Mouse (Mus musculus): ENCODE measurements at regions not wholly inside any gene's neighbourhood (a gene's known extent, or its start where the extent isn't known, plus 50 kb on each side); places are given as distances from the start of the nearest gene placed in this dataset.

- TF ChIP-seq EP300 (IDR thresholded peaks at IDR 0.05) = no peak
- TF ChIP-seq CTCF (IDR thresholded peaks at IDR 0.05) = no peak
- no peak overlapping the region for H3K9ac ChIP-seq (replicated peaks; ENCODE audit: low read depth)
- H3K4me3 ChIP-seq (ENCODE audit: low read depth, low read length) = no peak overlapping the region
- no peaks in the 10 kb centered on the region for H3K9me3 ChIP-seq (ENCODE audit: low read length)
- no peaks in the 10 kb centered on the region for H3K27me3 ChIP-seq (replicated peaks; ENCODE audit: insufficient read depth, low read length)
- no peaks in the 10 kb centered on the region for H3K36me3 ChIP-seq (ENCODE audit: insufficient read depth, low read length)
- H3K4me2 ChIP-seq (replicated peaks; ENCODE audit: low read depth, low read length) = no peak overlapping the region
- ATAC-seq = 0 out of 2 replicates have a peak, but pooled peaks have one; percentile 11
- H3K27ac ChIP-seq (ENCODE audit: low read length) = no peak overlapping the region
- WGBS = 73% methylated on average over 8 of the region's 8 CpGs
- peak; percentile 62 for DNase-seq (ENCODE audit: low spot score)
- H3K4me1 ChIP-seq (ENCODE audit: insufficient read depth, low read depth, low read length) = peaks cover 4% of the 10 kb centered on the region; the same call in 1 of the 2 replicates
Observed at GRCm38 (mm10) chr1:60649303-60649850, 67.2 kb upstream of the Cd28 start.

- no peaks in the 10 kb centered on the region for H3K9me3 ChIP-seq (ENCODE audit: low read length)
- H3K4me3 ChIP-seq (ENCODE audit: low read depth, low read length) = no peak overlapping the region
- no peak overlapping the region for H3K27ac ChIP-seq (ENCODE audit: low read length)
- DNase-seq (ENCODE audit: low spot score) (no peak), ATAC-seq (no peak)
- no peak overlapping the region for H3K9ac ChIP-seq (replicated peaks; ENCODE audit: low read depth)
- WGBS = 84% methylated on average over 5 of the region's 5 CpGs
- H3K4me2 ChIP-seq (replicated peaks; ENCODE audit: low read depth, low read length) = no peak overlapping the region
- H3K36me3 ChIP-seq (ENCODE audit: insufficient read depth, low read length) = no peaks in the 10 kb centered on the region
- no peaks in the 10 kb centered on the region for H3K27me3 ChIP-seq (replicated peaks; ENCODE audit: insufficient read depth, low read length)
- TF ChIP-seq EP300 (IDR thresholded peaks at IDR 0.05) (no peak), CTCF (IDR thresholded peaks at IDR 0.05) (no peak)
- H3K4me1 ChIP-seq (ENCODE audit: insufficient read depth, low read depth, low read length) = peaks cover under 1% of the 10 kb centered on the region; the same call in 1 of the 2 replicates
Observed at GRCm38 (mm10) chr1:60646828-60647227, 69.8 kb upstream of the Cd28 start.

GRCm38 (mm10) chr1:60646174-60646573, 70.4 kb upstream of the Cd28 start:
- no peak overlapping the region for H3K9ac ChIP-seq (replicated peaks; ENCODE audit: low read depth)
- 37% methylated on average over 5 of the region's 5 CpGs for WGBS
- H3K4me1 ChIP-seq (ENCODE audit: insufficient read depth, low read depth, low read length) = peaks cover 4% of the 10 kb centered on the region; the same call in 1 of the 2 replicates
- no peak overlapping the region for H3K4me3 ChIP-seq (ENCODE audit: low read depth, low read length)
- peak; percentile 70 for DNase-seq (ENCODE audit: low spot score)
- H3K4me2 ChIP-seq (replicated peaks; ENCODE audit: low read depth, low read length) = no peak overlapping the region
- no peaks in the 10 kb centered on the region for H3K9me3 ChIP-seq (ENCODE audit: low read length)
- ATAC-seq = peak; percentile 73
- no peaks in the 10 kb centered on the region for H3K36me3 ChIP-seq (ENCODE audit: insufficient read depth, low read length)
- H3K27ac ChIP-seq (ENCODE audit: low read length) = no peak overlapping the region
- H3K27me3 ChIP-seq (replicated peaks; ENCODE audit: insufficient read depth, low read length) = no peaks in the 10 kb centered on the region
- TF ChIP-seq EP300 (IDR thresholded peaks at IDR 0.05) (peak; percentile 58), CTCF (IDR thresholded peaks at IDR 0.05) (no peak)

GRCm38 (mm10) chr1:60645176-60645575, 71.4 kb upstream of the Cd28 start:
- TF ChIP-seq CTCF (IDR thresholded peaks at IDR 0.05) = no peak
- TF ChIP-seq EP300 (IDR thresholded peaks at IDR 0.05) = no peak
- Histone ChIP-seq H3K9me3 (ENCODE audit: low read length) (no peaks in the 10 kb centered on the region), H3K4me3 (ENCODE audit: low read depth, low read length) (no peak overlapping the region), H3K27me3 (replicated peaks; ENCODE audit: insufficient read depth, low read length) (no peaks in the 10 kb centered on the region), H3K4me2 (replicated peaks; ENCODE audit: low read depth, low read length) (no peak overlapping the region), H3K27ac (ENCODE audit: low read length) (no peak overlapping the region), H3K36me3 (ENCODE audit: insufficient read depth, low read length) (no peaks in the 10 kb centered on the region), H3K4me1 (ENCODE audit: insufficient read depth, low read depth, low read length) (peaks cover 4% of the 10 kb centered on the region; the same call in 1 of the 2 replicates), H3K9ac (replicated peaks; ENCODE audit: low read depth) (no peak overlapping the region)
- no peak for DNase-seq (ENCODE audit: low spot score)
- 93% methylated on average over 1 of the region's 1 CpGs for WGBS
- no peak for ATAC-seq

GRCm38 (mm10) chr1:60642761-60643160, 73.8 kb upstream of the Cd28 start:
- Histone ChIP-seq H3K4me1 (ENCODE audit: insufficient read depth, low read depth, low read length) (peaks cover 4% of the 10 kb centered on the region; the same call in 1 of the 2 replicates), H3K4me2 (replicated peaks; ENCODE audit: low read depth, low read length) (no peak overlapping the region), H3K27me3 (replicated peaks; ENCODE audit: insufficient read depth, low read length) (no peaks in the 10 kb centered on the region), H3K36me3 (ENCODE audit: insufficient read depth, low read length) (no peaks in the 10 kb centered on the region), H3K9ac (replicated peaks; ENCODE audit: low read depth) (no peak overlapping the region), H3K27ac (ENCODE audit: low read length) (no peak overlapping the region), H3K9me3 (ENCODE audit: low read length) (no peaks in the 10 kb centered on the region), H3K4me3 (ENCODE audit: low read depth, low read length) (no peak overlapping the region)
- WGBS = 36% methylated on average over 3 of the region's 3 CpGs
- ATAC-seq (no peak), DNase-seq (ENCODE audit: low spot score) (no peak)
- TF ChIP-seq EP300 (IDR thresholded peaks at IDR 0.05) (no peak), CTCF (IDR thresholded peaks at IDR 0.05) (no peak)

- no peaks in the 10 kb centered on the region for H3K36me3 ChIP-seq (ENCODE audit: insufficient read depth, low read length)
- peak; percentile 68 for DNase-seq (ENCODE audit: low spot score)
- WGBS = 16% methylated on average over 2 of the region's 2 CpGs
Observed at GRCm38 (mm10) chr1:60642175-60642574, 74.4 kb upstream of the Cd28 start.

More at GRCm38 (mm10) chr1:60642175-60642574, 74.4 kb upstream of the Cd28 start:
- Histone ChIP-seq H3K4me3 (ENCODE audit: low read depth, low read length) (no peak overlapping the region), H3K9me3 (ENCODE audit: low read length) (no peaks in the 10 kb centered on the region), H3K4me2 (replicated peaks; ENCODE audit: low read depth, low read length) (no peak overlapping the region), H3K9ac (replicated peaks; ENCODE audit: low read depth) (no peak overlapping the region), H3K27ac (ENCODE audit: low read length) (no peak overlapping the region), H3K4me1 (ENCODE audit: insufficient read depth, low read depth, low read length) (peaks cover 4% of the 10 kb centered on the region; the same call in 1 of the 2 replicates), H3K27me3 (replicated peaks; ENCODE audit: insufficient read depth, low read length) (no peaks in the 10 kb centered on the region)
- TF ChIP-seq CTCF (IDR thresholded peaks at IDR 0.05) (peak; percentile 30), EP300 (IDR thresholded peaks at IDR 0.05) (peak; percentile 87)
- peak; percentile 83 for ATAC-seq
